Mouse (Mus musculus): ENCODE data around the gene F12. TPM values are rescaled to one million over a fixed set of nuclear protein-coding genes. Genes with fewer than 3 reads are reported as not detected.
"Not testable (repeated sequence)": the region's sequence is repeated elsewhere in the genome, so short reads cannot be mapped to it uniquely, and the experiment has no call there.

F12 gene
- polyA plus RNA-seq, 1 experiment from 2014 or later: 56.5 TPM

DNA sequence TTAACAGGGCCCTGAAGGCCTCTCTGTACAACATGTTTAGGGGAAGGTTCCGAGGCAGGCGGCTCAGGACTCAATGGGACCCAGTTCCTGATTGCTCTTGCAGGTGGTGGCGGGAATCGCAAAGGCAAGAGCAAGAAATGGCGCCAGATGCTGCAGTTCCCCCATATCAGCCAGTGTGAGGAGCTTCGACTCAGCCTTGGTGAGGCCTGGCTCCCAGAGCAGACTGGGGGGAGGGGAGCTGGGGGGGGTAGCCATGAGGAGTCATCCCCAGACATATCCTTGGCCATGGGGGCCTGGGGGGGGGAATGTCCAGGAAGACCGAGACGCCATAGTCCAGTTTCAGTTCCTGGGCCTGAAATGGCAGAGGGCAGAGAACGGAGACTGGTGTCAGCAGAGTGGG is 22.6 kb upstream of the F12 start:
- no peak overlapping the region for H3K4me3 ChIP-seq (replicated peaks)
- H3K27ac ChIP-seq: peak overlapping the region; percentile 26
- H3K36me3 ChIP-seq: peaks cover 59% of the 10 kb centered on the region
- H3K9ac ChIP-seq: 0 out of 2 replicates have a peak overlapping the region, but pooled peaks have one; percentile 14
- DNase-seq: no peak
- WGBS (ENCODE audit: insufficient replicate concordance): 82% methylated on average over 9 of the region's 9 CpGs
- no peak for ATAC-seq (ENCODE audit: low read depth)
- H3K9me3 ChIP-seq (replicated peaks): no peaks in the 10 kb centered on the region
- peaks cover 56% of the 10 kb centered on the region for H3K4me1 ChIP-seq (replicated peaks)
- no peak overlapping the region for H3K4me2 ChIP-seq
- no peaks in the 10 kb centered on the region for H3K27me3 ChIP-seq

GRCm38 (mm10) chr13:55448131-55448530 is 21.5 kb upstream of the F12 start:
- Histone ChIP-seq H3K9me3 (replicated peaks) (no peaks in the 10 kb centered on the region), H3K36me3 (peaks cover 48% of the 10 kb centered on the region), H3K27ac (0 out of 2 replicates have a peak overlapping the region, but pooled peaks have one; percentile 97), H3K4me2 (peak overlapping the region; percentile 88), H3K4me1 (replicated peaks) (peaks cover 65% of the 10 kb centered on the region), H3K9ac (peak overlapping the region; percentile 95; the same call in 1 of the 2 replicates), H3K27me3 (no peaks in the 10 kb centered on the region), H3K4me3 (replicated peaks) (peak overlapping the region; percentile 84; the same call in 1 of the 2 replicates)
- WGBS (ENCODE audit: insufficient replicate concordance): 88% methylated on average over 5 of the region's 5 CpGs
- ATAC-seq (ENCODE audit: low read depth) (no peak), DNase-seq (no peak)

GRCm38 (mm10) chr13:55447543-55447943 is 20.9 kb upstream of the F12 start:
- H3K4me2 ChIP-seq: peak overlapping the region; percentile 88
- H3K4me1 ChIP-seq (replicated peaks): peaks cover 65% of the 10 kb centered on the region

DNA sequence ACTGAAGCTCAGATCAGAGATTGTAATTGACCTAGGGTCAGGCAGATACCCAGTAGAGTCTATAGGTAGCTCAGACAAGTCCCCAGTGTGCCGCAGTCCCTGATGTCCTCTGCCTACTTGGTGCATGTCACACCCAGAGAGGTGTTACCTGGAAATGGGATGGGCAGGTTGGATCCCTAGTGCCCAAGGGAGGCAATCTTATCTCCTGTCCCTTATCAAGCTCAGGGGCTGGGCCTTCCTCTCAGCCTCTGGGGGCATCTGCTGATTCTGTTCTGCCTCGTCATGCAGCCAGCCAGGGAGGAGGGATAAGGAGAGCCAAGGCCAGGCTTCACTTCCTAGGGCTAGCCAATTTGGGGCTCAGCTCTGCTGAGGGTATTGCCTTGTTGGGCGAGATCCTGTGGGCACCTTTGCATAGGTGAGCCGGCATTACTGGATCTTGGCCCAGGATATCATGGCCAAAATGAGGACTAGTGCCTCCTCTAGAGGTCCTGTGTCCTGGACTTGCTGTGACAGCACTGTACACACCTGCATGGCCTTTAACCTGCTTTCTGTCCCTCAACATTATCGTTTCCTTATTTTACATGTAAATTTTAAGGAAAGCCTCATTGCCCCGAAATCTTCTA is 20.0 kb upstream of the F12 start:
- H3K9me3 ChIP-seq (replicated peaks): no peaks in the 10 kb centered on the region
- peak overlapping the region; percentile 88 for H3K4me2 ChIP-seq
- WGBS (ENCODE audit: insufficient replicate concordance): 40% methylated on average over 6 of the region's 6 CpGs
- peaks cover 33% of the 10 kb centered on the region for H3K36me3 ChIP-seq
- H3K4me1 ChIP-seq (replicated peaks): peaks cover 65% of the 10 kb centered on the region
- H3K4me3 ChIP-seq (replicated peaks): peak overlapping the region; percentile 84
- H3K27ac ChIP-seq: peak overlapping the region; percentile 97
- ATAC-seq (ENCODE audit: low read depth) (peak; percentile 70), DNase-seq (peak; percentile 81)
- peak overlapping the region; percentile 95 for H3K9ac ChIP-seq
- no peaks in the 10 kb centered on the region for H3K27me3 ChIP-seq

More at GRCm38 (mm10) chr13:55447543-55447943, 20.9 kb upstream of the F12 start:
- DNase-seq (no peak), ATAC-seq (ENCODE audit: low read depth) (no peak)
- Histone ChIP-seq H3K36me3 (peaks cover 42% of the 10 kb centered on the region), H3K4me3 (replicated peaks) (peak overlapping the region; percentile 84), H3K9me3 (replicated peaks) (no peaks in the 10 kb centered on the region), H3K9ac (peak overlapping the region; percentile 95), H3K27ac (peak overlapping the region; percentile 97), H3K27me3 (no peaks in the 10 kb centered on the region)
- whole genome bisulfite sequencing (ENCODE audit: insufficient replicate concordance): 7% methylated on average over 3 of the region's 3 CpGs

DNA sequence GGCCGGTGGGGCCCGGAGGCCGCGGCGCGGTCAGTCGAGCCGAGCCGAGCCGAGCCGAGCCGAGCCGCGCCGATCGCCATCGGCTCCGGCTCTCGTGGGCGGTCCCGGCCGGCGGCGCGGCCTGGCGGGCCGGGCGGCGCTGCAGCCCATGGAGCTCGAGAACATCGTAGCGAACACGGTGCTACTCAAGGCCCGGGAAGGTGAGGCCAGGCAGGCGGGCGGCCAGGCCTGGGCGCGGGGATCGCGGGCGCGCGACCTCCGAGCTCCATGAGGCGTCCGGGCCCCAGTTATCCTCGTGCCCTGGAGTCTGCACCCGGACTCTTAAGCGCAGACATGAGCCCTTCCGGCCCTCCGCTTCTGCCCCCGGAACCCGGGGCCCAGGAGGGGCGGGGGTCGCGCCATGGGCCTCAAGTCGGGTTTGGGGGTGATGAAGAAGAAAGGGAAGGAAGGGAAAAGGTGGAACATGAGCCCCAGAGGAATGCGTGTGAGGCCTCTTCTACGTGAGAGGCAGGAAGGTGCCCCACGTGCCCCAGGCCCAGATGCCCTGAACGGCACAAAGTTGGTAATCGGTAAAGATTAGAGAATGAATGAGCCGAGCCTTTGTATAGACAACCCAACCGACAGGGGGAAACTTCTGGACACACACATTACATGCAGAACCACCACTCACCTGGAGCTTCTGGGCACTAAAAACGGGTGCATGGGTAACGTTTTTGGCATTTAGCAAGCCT is 18.9 kb upstream of the F12 start:
- Histone ChIP-seq H3K4me2 (peak overlapping the region; percentile 88), H3K27me3 (no peaks in the 10 kb centered on the region), H3K9me3 (replicated peaks) (no peaks in the 10 kb centered on the region), H3K36me3 (peaks cover 22% of the 10 kb centered on the region), H3K4me3 (replicated peaks) (peak overlapping the region; percentile 84), H3K4me1 (replicated peaks) (peaks cover 58% of the 10 kb centered on the region), H3K27ac (peak overlapping the region; percentile 97), H3K9ac (peak overlapping the region; percentile 95)
- ATAC-seq (ENCODE audit: low read depth) (no peak), DNase-seq (peak; percentile 27)
- WGBS (ENCODE audit: insufficient replicate concordance): under 1% methylated on average over 66 of the region's 66 CpGs

DNA sequence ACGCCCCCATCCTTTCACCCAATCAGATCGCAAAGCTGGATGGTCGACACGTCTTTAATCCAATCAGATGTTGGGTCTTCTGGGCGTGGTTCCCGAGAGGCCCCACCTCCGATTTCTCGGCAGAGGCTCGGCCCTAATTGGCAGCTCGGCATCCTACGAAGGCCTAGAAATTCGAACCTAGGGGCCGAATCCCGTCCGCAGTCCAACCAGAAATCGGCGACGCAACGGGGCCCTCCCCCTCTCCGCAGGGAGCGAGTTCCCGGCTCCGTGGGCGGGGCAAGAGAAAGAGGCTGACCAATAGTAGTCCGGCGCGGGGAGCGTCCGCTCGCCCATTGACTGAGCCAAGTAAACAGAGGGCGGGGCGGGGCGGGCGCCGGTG is 18.3 kb upstream of the F12 start, which contains the start of gene Grk6:
Gene Grk6 (plus strand): TSS at position 136 of the 379 bp plus-strand sequence.
- Histone ChIP-seq H3K4me1 (replicated peaks) (peaks cover 56% of the 10 kb centered on the region), H3K27me3 (no peaks in the 10 kb centered on the region), H3K36me3 (peaks cover 16% of the 10 kb centered on the region), H3K9ac (peak within 1 kb of the TSS; percentile 95), H3K27ac (peak within 1 kb of the TSS; percentile 97), H3K4me3 (replicated peaks) (peak within 1 kb of the TSS; percentile 84), H3K9me3 (replicated peaks) (no peaks in the 10 kb centered on the region), H3K4me2 (peak within 1 kb of the TSS; percentile 88)
- DNase-seq: peak; percentile 99
- WGBS (ENCODE audit: insufficient replicate concordance): 1% methylated on average over 34 of the region's 35 CpGs
- ATAC-seq (ENCODE audit: low read depth): peak; percentile 90

- ATAC-seq (ENCODE audit: low read depth) (peak; percentile 42), DNase-seq (no peak)
- Histone ChIP-seq H3K9me3 (replicated peaks) (no peaks in the 10 kb centered on the region), H3K27me3 (no peaks in the 10 kb centered on the region), H3K36me3 (peaks cover 11% of the 10 kb centered on the region), H3K4me2 (peak overlapping the region; percentile 88), H3K9ac (peak overlapping the region; percentile 60), H3K27ac (peak overlapping the region; percentile 97), H3K4me1 (replicated peaks) (peaks cover 51% of the 10 kb centered on the region), H3K4me3 (replicated peaks) (peak overlapping the region; percentile 84)
- WGBS (ENCODE audit: insufficient replicate concordance): 1% methylated on average over 33 of the region's 33 CpGs
Observed at GRCm38 (mm10) chr13:55444286-55444936, 17.8 kb upstream of the F12 start.

DNA sequence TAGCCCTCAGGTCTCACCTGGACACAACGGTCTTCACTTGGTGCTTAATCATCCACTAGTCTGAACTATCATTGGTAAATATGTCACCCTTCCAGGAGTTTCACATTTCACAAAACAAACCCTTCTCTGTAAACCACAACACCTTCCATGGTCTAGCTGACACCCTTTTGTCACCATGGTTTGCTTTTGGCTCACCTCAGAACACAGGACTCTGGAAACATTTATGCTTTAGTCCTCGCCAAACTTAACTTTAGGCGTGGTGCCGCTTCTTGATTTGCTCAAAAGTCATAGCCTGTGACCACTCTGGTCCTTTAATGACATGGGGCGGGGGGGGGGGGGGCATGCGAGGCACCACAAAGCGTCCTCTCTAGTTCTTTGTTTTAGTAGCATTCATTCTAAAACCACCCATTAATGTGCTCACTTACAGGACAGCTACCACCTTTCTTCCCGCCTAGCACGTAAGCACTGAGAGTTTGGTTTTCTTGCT is 17.2 kb upstream of the F12 start:
- H3K4me2 ChIP-seq: peak overlapping the region; percentile 88
- peak overlapping the region; percentile 84 for H3K4me3 ChIP-seq (replicated peaks)
- peak overlapping the region; percentile 97 for H3K27ac ChIP-seq
- H3K36me3 ChIP-seq: peaks cover 5% of the 10 kb centered on the region; the same call in 1 of the 2 replicates
- no peak for DNase-seq
- H3K9ac ChIP-seq: peak overlapping the region; percentile 60
- WGBS (ENCODE audit: insufficient replicate concordance): 36% methylated on average over 9 of the region's 9 CpGs
- H3K27me3 ChIP-seq: no peaks in the 10 kb centered on the region
- no peaks in the 10 kb centered on the region for H3K9me3 ChIP-seq (replicated peaks)
- ATAC-seq (ENCODE audit: low read depth): no peak
- H3K4me1 ChIP-seq (replicated peaks): peaks cover 45% of the 10 kb centered on the region

- ATAC-seq (ENCODE audit: low read depth); H3K27me3 ChIP-seq; H3K9ac ChIP-seq; H3K4me3 ChIP-seq (replicated peaks); H3K4me2 ChIP-seq; H3K27ac ChIP-seq; H3K4me1 ChIP-seq (replicated peaks); H3K36me3 ChIP-seq; H3K9me3 ChIP-seq (replicated peaks); DNase-seq: not testable (repeated sequence)
- 54% methylated on average over 15 of the region's 15 CpGs for WGBS (ENCODE audit: insufficient replicate concordance)
Observed at GRCm38 (mm10) chr13:55437111-55437629, 10.6 kb upstream of the F12 start.

DNA sequence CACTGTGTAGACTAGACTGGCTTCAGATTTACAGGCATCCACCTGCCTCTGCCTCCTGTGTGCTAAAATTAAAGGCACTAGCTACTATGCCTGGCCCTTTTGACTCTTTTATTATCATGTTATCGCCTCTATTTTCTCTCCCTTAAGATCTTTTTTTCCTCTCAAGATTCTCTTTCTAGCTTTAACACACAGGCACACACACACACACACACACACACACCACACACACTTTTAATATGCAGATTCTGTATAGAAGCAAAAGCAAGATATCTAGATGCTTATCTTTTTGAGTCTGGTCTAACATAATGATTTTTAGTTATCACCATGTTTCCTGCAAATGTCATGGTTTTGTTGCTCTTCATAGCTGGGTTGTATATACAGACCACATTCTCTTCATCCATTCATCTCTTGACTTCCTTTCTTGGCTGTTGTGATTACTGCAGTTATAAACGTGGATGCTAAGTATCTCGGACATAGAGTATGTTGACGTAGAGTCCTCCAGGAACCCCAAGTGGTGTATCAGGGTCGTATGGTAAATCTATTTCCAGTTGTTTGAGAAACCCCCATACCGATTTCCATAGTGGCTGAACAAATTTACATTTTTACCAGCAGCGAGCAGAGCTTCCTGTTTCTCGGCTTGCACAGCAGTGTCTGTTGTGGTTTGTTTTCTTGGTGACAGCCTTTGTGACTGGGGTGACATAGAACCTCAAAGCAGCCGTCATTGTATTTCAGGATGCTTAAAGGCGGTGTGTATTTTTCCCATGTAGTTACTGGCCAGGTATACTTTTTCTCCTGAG is 5.5 kb upstream of the F12 start:
- H3K4me2 ChIP-seq: no peak overlapping the region
- WGBS (ENCODE audit: insufficient replicate concordance): 28% methylated on average over 10 of the region's 10 CpGs
- no peak overlapping the region for H3K4me3 ChIP-seq (replicated peaks)
- H3K9me3 ChIP-seq (replicated peaks): no peaks in the 10 kb centered on the region
- DNase-seq (no peak), ATAC-seq (ENCODE audit: low read depth) (no peak)
- no peaks in the 10 kb centered on the region for H3K36me3 ChIP-seq
- H3K9ac ChIP-seq: no peak overlapping the region
- H3K27ac ChIP-seq: no peak overlapping the region
- peaks cover 4% of the 10 kb centered on the region for H3K4me1 ChIP-seq (replicated peaks)
- no peaks in the 10 kb centered on the region for H3K27me3 ChIP-seq
